Mouse (Mus musculus): ENCODE measurements around the gene Mrpl54. TPM values are rescaled to one million over a fixed set of nuclear protein-coding genes. Genes with fewer than 3 reads are reported as not detected.

Mrpl54 gene
- polyA plus RNA-seq, 1 experiment = 102 TPM

DNA sequence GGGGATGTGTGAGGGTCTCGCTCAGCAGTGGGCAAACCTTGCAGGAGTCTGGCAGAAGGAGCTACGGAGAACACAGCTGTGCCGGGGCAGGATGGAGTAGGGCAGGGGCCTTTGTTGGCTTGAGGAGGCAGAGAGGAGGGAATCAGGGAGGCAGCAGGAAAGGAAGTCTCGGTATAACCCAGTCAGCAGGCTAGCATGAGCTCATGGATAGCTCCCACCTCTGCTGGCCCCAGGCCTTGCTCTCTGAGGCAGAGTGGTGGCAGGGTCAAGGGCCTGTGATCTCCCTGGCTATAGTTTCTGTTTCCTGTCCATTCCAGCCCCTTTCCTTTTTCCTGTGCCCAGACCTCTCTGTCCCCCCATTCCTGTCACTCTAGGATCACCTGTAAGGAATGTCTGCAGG is 35.6 kb upstream of the Mrpl54 start:
- Histone ChIP-seq H3K27me3 (ENCODE audit: control insufficient read depth, insufficient read depth, low read length) (no peaks in the 10 kb centered on the region), H3K27ac (ENCODE audit: control insufficient read depth, insufficient read depth, low read length) (no peak overlapping the region), H3K4me3 (ENCODE audit: control insufficient read depth, insufficient read depth, low read length) (no peak overlapping the region), H3K4me1 (replicated peaks; ENCODE audit: control insufficient read depth, insufficient read depth, low read length) (peaks cover 75% of the 10 kb centered on the region), H3K36me3 (ENCODE audit: control insufficient read depth, insufficient read depth, low read length) (peaks cover 17% of the 10 kb centered on the region)
- DNase-seq = no peak
- TF ChIP-seq CTCF (IDR thresholded peaks at IDR 0.05; ENCODE audit: borderline replicate concordance, control insufficient read depth, extremely low read depth, insufficient read depth, low read length, poor library complexity) = no peak
- no peak for TF ChIP-seq POLR2A (IDR thresholded peaks at IDR 0.05; ENCODE audit: control insufficient read depth, extremely low read depth, insufficient read depth, low read length, poor library complexity)
- 61% methylated on average over 4 of the region's 4 CpGs for WGBS

DNA sequence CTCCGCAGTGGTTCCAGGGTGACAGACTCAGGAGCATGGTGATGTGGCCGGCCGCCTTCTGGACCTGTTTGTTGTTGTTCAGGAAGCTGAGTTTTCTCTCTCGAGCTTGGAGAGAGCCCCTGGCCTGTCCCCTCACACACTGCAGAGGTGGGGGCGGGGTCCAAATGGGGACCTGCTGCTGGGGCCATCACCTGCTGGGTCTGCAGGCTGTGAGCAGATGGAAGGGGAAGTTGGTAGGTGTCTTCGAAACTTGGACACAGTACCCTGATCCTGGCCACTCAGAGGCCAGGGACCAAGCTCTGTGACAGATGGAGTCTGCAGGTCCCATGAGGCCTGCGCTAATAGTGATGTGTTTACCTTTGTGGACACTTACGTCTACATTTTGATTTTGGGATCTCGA is 34.6 kb upstream of the Mrpl54 start:
- TF ChIP-seq CTCF (IDR thresholded peaks at IDR 0.05; ENCODE audit: borderline replicate concordance, control insufficient read depth, extremely low read depth, insufficient read depth, low read length, poor library complexity) = no peak
- no peak for TF ChIP-seq POLR2A (IDR thresholded peaks at IDR 0.05; ENCODE audit: control insufficient read depth, extremely low read depth, insufficient read depth, low read length, poor library complexity)
- Histone ChIP-seq H3K27me3 (ENCODE audit: control insufficient read depth, insufficient read depth, low read length) (no peaks in the 10 kb centered on the region), H3K4me3 (ENCODE audit: control insufficient read depth, insufficient read depth, low read length) (no peak overlapping the region), H3K27ac (ENCODE audit: control insufficient read depth, insufficient read depth, low read length) (no peak overlapping the region), H3K4me1 (replicated peaks; ENCODE audit: control insufficient read depth, insufficient read depth, low read length) (peaks cover 83% of the 10 kb centered on the region), H3K36me3 (ENCODE audit: control insufficient read depth, insufficient read depth, low read length) (peaks cover 7% of the 10 kb centered on the region)
- WGBS = 70% methylated on average over 9 of the region's 9 CpGs
- DNase-seq = no peak

DNA sequence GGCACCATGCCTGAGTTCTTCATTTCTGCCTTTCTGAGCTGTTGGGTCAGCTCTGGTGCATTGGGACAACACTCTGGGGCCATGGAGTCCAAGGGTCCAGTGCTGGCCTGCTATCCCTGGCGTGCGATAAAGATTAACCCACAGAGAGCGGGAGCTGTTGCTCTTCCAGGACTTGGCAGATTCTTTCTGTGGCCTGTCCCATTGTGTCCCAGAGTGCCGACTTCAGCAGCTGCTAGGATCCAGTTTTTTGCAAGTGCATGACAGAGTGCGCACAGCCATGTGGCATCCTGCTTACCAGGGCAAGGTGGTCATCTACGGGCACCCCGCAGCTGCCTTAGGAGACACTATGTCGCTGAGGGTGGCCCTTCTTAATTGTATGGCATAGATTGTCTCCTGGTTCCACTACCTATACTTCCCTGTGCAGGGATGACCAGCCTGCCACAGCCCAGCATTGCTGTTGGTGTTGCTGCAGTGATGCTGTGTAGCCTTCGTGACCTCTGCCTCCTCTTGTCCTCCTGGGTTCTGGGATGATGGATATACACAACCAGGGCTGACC is 33.7 kb upstream of the Mrpl54 start:
- no peak overlapping the region for H3K27ac ChIP-seq (ENCODE audit: control insufficient read depth, insufficient read depth, low read length)
- TF ChIP-seq CTCF (IDR thresholded peaks at IDR 0.05; ENCODE audit: borderline replicate concordance, control insufficient read depth, extremely low read depth, insufficient read depth, low read length, poor library complexity) (no peak), POLR2A (IDR thresholded peaks at IDR 0.05; ENCODE audit: control insufficient read depth, extremely low read depth, insufficient read depth, low read length, poor library complexity) (no peak)
- no peak overlapping the region for H3K4me3 ChIP-seq (ENCODE audit: control insufficient read depth, insufficient read depth, low read length)
- no peaks in the 10 kb centered on the region for H3K36me3 ChIP-seq (ENCODE audit: control insufficient read depth, insufficient read depth, low read length)
- no peaks in the 10 kb centered on the region for H3K27me3 ChIP-seq (ENCODE audit: control insufficient read depth, insufficient read depth, low read length)
- peaks cover 92% of the 10 kb centered on the region for H3K4me1 ChIP-seq (replicated peaks; ENCODE audit: control insufficient read depth, insufficient read depth, low read length)
- no peak for DNase-seq
- WGBS = 91% methylated on average over 9 of the region's 9 CpGs

DNA sequence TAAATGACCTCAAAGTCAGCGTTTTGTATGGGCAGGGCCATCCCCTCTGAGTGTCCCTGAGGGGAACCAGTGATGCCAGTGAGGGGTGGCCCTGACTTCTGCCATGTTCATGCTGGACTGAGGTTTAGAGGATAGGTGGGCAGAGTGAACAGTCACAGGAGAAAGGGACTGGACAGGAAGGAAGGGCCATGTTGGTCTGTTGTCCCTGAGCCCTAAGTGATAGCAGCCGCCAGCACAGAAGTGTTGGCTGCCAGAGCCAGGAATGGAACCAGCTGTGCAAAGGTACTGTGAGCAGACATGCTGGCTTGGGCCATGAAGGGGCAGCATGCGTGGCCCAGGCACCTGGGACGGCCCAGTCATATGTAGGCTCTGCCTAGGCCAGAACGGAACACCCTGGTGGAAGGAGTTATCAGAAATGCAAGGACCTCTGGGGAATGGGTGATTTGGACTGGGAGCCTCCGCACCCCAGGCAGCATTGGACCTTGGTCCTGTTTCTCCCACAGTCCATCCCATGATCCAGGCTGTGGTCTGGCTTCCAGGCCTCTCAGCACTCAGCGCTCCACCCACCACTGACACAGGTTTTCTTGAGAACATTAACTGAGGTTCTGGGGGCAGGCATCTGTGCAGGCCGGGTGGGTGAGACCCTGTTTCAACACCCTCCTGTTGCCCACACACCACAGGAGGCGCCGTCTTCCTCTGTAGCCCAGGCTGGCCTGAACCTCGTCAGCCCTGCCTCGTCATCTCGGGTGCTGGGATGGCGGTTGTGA is 33.0 kb upstream of the Mrpl54 start:
- 80% methylated on average over 14 of the region's 14 CpGs for WGBS
- TF ChIP-seq POLR2A (IDR thresholded peaks at IDR 0.05; ENCODE audit: control insufficient read depth, extremely low read depth, insufficient read depth, low read length, poor library complexity) = no peak
- TF ChIP-seq CTCF (IDR thresholded peaks at IDR 0.05; ENCODE audit: borderline replicate concordance, control insufficient read depth, extremely low read depth, insufficient read depth, low read length, poor library complexity) = no peak
- H3K36me3 ChIP-seq (ENCODE audit: control insufficient read depth, insufficient read depth, low read length) = no peaks in the 10 kb centered on the region
- DNase-seq = no peak
- peak overlapping the region; percentile 93; the same call in 1 of the 2 replicates for H3K27ac ChIP-seq (ENCODE audit: control insufficient read depth, insufficient read depth, low read length)
- H3K4me3 ChIP-seq (ENCODE audit: control insufficient read depth, insufficient read depth, low read length) = no peak overlapping the region
- peaks cover 96% of the 10 kb centered on the region for H3K4me1 ChIP-seq (replicated peaks; ENCODE audit: control insufficient read depth, insufficient read depth, low read length)
- H3K27me3 ChIP-seq (ENCODE audit: control insufficient read depth, insufficient read depth, low read length) = no peaks in the 10 kb centered on the region

DNA sequence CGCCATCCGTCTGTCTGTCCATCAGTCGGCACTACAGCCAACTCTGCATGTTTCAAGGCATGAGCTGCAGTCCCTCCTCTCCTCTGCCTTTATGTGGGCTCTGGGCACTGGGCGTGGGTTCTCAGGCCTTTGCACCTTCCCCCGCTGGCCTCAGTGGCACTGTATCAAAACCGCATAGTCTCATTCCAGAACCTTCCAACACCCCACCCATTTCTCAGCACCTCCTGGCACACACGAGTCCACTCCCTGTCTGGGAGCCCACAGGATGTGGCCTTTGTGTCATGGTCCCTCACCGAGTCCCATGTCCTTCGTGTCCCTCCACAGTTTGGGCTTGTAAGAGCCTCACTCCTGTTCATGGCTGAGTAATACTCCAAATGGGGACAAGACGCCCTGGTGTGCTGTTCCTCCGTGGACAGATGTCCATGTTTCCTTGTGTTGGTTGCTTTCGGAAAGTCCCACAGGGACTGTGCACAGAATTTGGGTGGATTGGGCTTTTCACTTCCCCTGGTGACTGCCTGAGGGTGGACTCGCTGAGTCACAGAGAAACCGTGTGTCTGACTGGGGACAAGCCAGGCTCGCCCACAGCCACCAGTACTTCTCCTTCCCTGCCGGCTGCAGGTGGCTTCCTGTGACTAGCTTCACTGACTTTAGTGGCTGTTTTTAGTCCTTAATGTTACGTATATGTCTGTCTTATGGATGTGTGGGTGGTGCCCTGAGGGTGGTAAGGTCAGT is 31.8 kb upstream of the Mrpl54 start:
- H3K4me1 ChIP-seq (replicated peaks; ENCODE audit: control insufficient read depth, insufficient read depth, low read length) = peaks cover 97% of the 10 kb centered on the region

DNA sequence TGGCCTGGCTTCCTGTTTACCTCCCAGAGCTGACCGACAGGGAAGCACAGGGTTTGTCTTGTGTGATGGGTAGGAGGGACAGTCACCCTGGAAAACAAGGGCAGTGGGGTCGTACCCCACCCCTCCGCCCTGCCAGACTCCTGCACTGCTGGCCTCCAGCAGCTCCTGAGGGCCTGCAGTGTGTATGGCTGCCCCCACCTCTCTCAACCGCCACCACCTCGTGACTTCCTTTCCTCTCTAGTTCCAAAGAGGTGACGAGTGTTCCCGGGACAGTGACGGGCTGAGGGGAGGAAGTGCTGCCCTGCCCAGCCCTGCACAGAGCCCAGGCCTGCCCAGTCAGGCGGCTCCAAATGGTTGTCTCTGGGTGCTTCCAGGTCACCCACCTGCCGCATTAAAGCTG is 31.1 kb upstream of the Mrpl54 start:
- WGBS = 6% methylated on average over 10 of the region's 10 CpGs
- Histone ChIP-seq H3K27me3 (ENCODE audit: control insufficient read depth, insufficient read depth, low read length) (no peaks in the 10 kb centered on the region), H3K27ac (ENCODE audit: control insufficient read depth, insufficient read depth, low read length) (peak overlapping the region; percentile 93), H3K36me3 (ENCODE audit: control insufficient read depth, insufficient read depth, low read length) (no peaks in the 10 kb centered on the region), H3K4me3 (ENCODE audit: control insufficient read depth, insufficient read depth, low read length) (peak overlapping the region; percentile 24), H3K4me1 (replicated peaks; ENCODE audit: control insufficient read depth, insufficient read depth, low read length) (peaks cover 90% of the 10 kb centered on the region)
- TF ChIP-seq CTCF (IDR thresholded peaks at IDR 0.05; ENCODE audit: borderline replicate concordance, control insufficient read depth, extremely low read depth, insufficient read depth, low read length, poor library complexity) (no peak), POLR2A (IDR thresholded peaks at IDR 0.05; ENCODE audit: control insufficient read depth, extremely low read depth, insufficient read depth, low read length, poor library complexity) (no peak; the same call in 1 of the 2 replicates)
- peak; percentile 81 for DNase-seq

More for the DNA sequence above, 31.8 kb upstream of the Mrpl54 start:
- WGBS = 23% methylated on average over 17 of the region's 17 CpGs
- peak overlapping the region; percentile 93 for H3K27ac ChIP-seq (ENCODE audit: control insufficient read depth, insufficient read depth, low read length)
- peak overlapping the region; percentile 0; the same call in 1 of the 2 replicates for H3K4me3 ChIP-seq (ENCODE audit: control insufficient read depth, insufficient read depth, low read length)
- DNase-seq = peak; percentile 64
- no peaks in the 10 kb centered on the region for H3K27me3 ChIP-seq (ENCODE audit: control insufficient read depth, insufficient read depth, low read length)
- no peaks in the 10 kb centered on the region for H3K36me3 ChIP-seq (ENCODE audit: control insufficient read depth, insufficient read depth, low read length)
- no peak for TF ChIP-seq CTCF (IDR thresholded peaks at IDR 0.05; ENCODE audit: borderline replicate concordance, control insufficient read depth, extremely low read depth, insufficient read depth, low read length, poor library complexity)

Measured in thymus, adult 2 months (tissue).